Mouse (Mus musculus) heart, postnatal 0 days (tissue): ENCODE data around the gene Dpp6. TPM values are rescaled to one million over a fixed set of nuclear protein-coding genes. Genes with fewer than 3 reads are reported as not detected.

Experiments used
- ATAC-seq: fragments of 200-750 bp; cut with Nextera tagmentation; 2 replicates; pipeline ENCODE4 v1.8.0; 2017; ENCODE audit warnings: low read depth, moderate number of reproducible peaks, moderate library complexity; ENCODE audit not compliant: insufficient read depth
- DNase-seq: peaks from one replicate; pipeline ENCODE4 v3.0.0-alpha.2; 2016; ENCODE audit warnings: low spot score
- H3K27ac ChIP-seq: fragments of 300-500 bp; sonication (generic); 2 replicates; pipeline ENCODE4 v1.5.1; 2014; ENCODE audit warnings: low read depth, mild to moderate bottlenecking
- H3K27me3 ChIP-seq: fragments of 300-500 bp; sonication (generic); 2 replicates; pipeline ENCODE4 v1.6.1; 2014; ENCODE audit warnings: low read length, mixed read lengths; ENCODE audit not compliant: control insufficient read depth, insufficient read depth
- H3K36me3 ChIP-seq: fragments of 300-500 bp; sonication (generic); replicated peaks from 2 replicates; pipeline ENCODE4 v1.6.1; 2014; ENCODE audit warnings: low read length, mixed read lengths; ENCODE audit not compliant: control insufficient read depth, insufficient read depth
- H3K4me1 ChIP-seq: fragments of 300-500 bp; sonication (generic); 2 replicates; pipeline ENCODE4 v1.6.1; 2014; ENCODE audit warnings: antibody characterized with exemption; ENCODE audit not compliant: control insufficient read depth, insufficient read depth
- H3K4me2 ChIP-seq: fragments of 300-500 bp; sonication (generic); 2 replicates; pipeline ENCODE4 v1.6.1; 2014; ENCODE audit warnings: low read depth, mild to moderate bottlenecking, low read length, moderate library complexity
- H3K4me3 ChIP-seq: fragments of 300-500 bp; sonication (generic); 2 replicates; pipeline ENCODE4 v1.5.1; 2014; ENCODE audit warnings: low read depth, low read length
- H3K9ac ChIP-seq: fragments of 300-500 bp; sonication (generic); replicated peaks from 2 replicates; pipeline ENCODE4 v1.6.1; 2014; ENCODE audit warnings: low read depth, low read length, mixed read lengths
- H3K9me3 ChIP-seq: fragments of 300-500 bp; sonication (generic); replicated peaks from 2 replicates; pipeline ENCODE4 v1.6.1; 2016; ENCODE audit warnings: low read length; ENCODE audit not compliant: control insufficient read depth
- CTCF ChIP-seq: IDR thresholded peaks from 2 replicates; pipeline ENCODE4 v1.5.1; 2016; ENCODE audit warnings: antibody characterized with exemption, control low read depth, low read depth
- EP300 ChIP-seq: IDR thresholded peaks from 2 replicates; pipeline ENCODE4 v1.6.1; 2016; ENCODE audit warnings: antibody characterized with exemption, low read depth
- WGBS: fragments of 180-500 bp; shearing (Covaris S2); extraction: QIAGEN DNeasy Blood & Tissue Kit; methylation state at CpG from one replicate; pipeline ENCODE4 v1.1.7; 2014; 5-methylcytosine and 5-hydroxymethylcytosine counted together
- polyA plus RNA-seq: library from polyadenylated mRNA; unstranded; fragments of >200 nt; fragmentation: Nextera tagmentation; extraction: Ambion mirVana; gene quantifications from 2 replicates; pipeline ENCODE4 v1.2.1, GENCODE M21; 2015
- total RNA-seq: library from RNA; depleted of rRNA; stranded (reverse); fragments of >200 nt; gene quantifications from 2 replicates; pipeline ENCODE4 v1.2.3, GENCODE M21; 2014; ENCODE audit warnings: low replicate concordance

Gene Dpp6
- total and polyA plus RNA-seq, 2 experiments from 2014 or later: 0.05 TPM; not detected in 1

- 61% methylated on average over 7 of the region's 7 CpGs for WGBS
- no peak overlapping the region for H3K9ac ChIP-seq
- TF ChIP-seq CTCF (no peak), EP300 (no peak)
- no peak for DNase-seq
- H3K4me2 ChIP-seq: no peak overlapping the region
- no peak for ATAC-seq
- H3K36me3 ChIP-seq: no peaks in the 10 kb centered on the region
- H3K9me3 ChIP-seq: no peaks in the 10 kb centered on the region
- no peaks in the 10 kb centered on the region for H3K4me1 ChIP-seq
- H3K27me3 ChIP-seq: no peaks in the 10 kb centered on the region
- no peak overlapping the region for H3K4me3 ChIP-seq
- no peak overlapping the region for H3K27ac ChIP-seq
Observed at GRCm38 (mm10) chr5:27408854-27409253, 591.9 kb downstream of the Dpp6 start.

GRCm38 (mm10) chr5:27413023-27413422 is 596.0 kb downstream of the Dpp6 start:
- DNase-seq: no peak
- Histone ChIP-seq H3K4me2 (no peak overlapping the region), H3K27me3 (no peaks in the 10 kb centered on the region), H3K27ac (no peak overlapping the region), H3K4me3 (no peak overlapping the region), H3K9ac (no peak overlapping the region), H3K36me3 (no peaks in the 10 kb centered on the region), H3K9me3 (no peaks in the 10 kb centered on the region), H3K4me1 (no peaks in the 10 kb centered on the region)
- TF ChIP-seq EP300 (no peak), CTCF (no peak)
- WGBS: 12% methylated on average over 3 of the region's 3 CpGs
- ATAC-seq: no peak

- Histone ChIP-seq H3K9me3 (no peaks in the 10 kb centered on the region), H3K9ac (no peak overlapping the region), H3K4me2 (no peak overlapping the region), H3K27me3 (no peaks in the 10 kb centered on the region), H3K4me3 (no peak overlapping the region), H3K27ac (no peak overlapping the region), H3K36me3 (no peaks in the 10 kb centered on the region), H3K4me1 (no peaks in the 10 kb centered on the region)
- ATAC-seq (no peak), DNase-seq (no peak)
- 63% methylated on average over 4 of the region's 4 CpGs for WGBS
- TF ChIP-seq EP300: no peak
- no peak for TF ChIP-seq CTCF
Observed at GRCm38 (mm10) chr5:27415518-27415917, 598.5 kb downstream of the Dpp6 start.

- H3K4me1 ChIP-seq: no peaks in the 10 kb centered on the region
- no peaks in the 10 kb centered on the region for H3K36me3 ChIP-seq
- H3K9me3 ChIP-seq: no peaks in the 10 kb centered on the region
- peak; percentile 63 for TF ChIP-seq CTCF
- no peak for TF ChIP-seq EP300
- H3K9ac ChIP-seq: no peak overlapping the region
- no peaks in the 10 kb centered on the region for H3K27me3 ChIP-seq
- no peak overlapping the region for H3K4me3 ChIP-seq
- no peak for ATAC-seq
- peak; percentile 27 for DNase-seq
- no peak overlapping the region for H3K27ac ChIP-seq
- WGBS: 55% methylated on average over 4 of the region's 4 CpGs
- no peak overlapping the region for H3K4me2 ChIP-seq
Observed at GRCm38 (mm10) chr5:27416571-27416970, 599.6 kb downstream of the Dpp6 start.

GRCm38 (mm10) chr5:27417398-27417797 is 600.4 kb downstream of the Dpp6 start:
- no peak for DNase-seq
- no peak for ATAC-seq
- no peak overlapping the region for H3K4me2 ChIP-seq
- no peak overlapping the region for H3K27ac ChIP-seq
- no peaks in the 10 kb centered on the region for H3K9me3 ChIP-seq
- no peak for TF ChIP-seq EP300
- H3K4me3 ChIP-seq: no peak overlapping the region
- no peaks in the 10 kb centered on the region for H3K4me1 ChIP-seq
- no peaks in the 10 kb centered on the region for H3K36me3 ChIP-seq
- no peaks in the 10 kb centered on the region for H3K27me3 ChIP-seq
- no peak overlapping the region for H3K9ac ChIP-seq
- 39% methylated on average over 7 of the region's 7 CpGs for WGBS

- Histone ChIP-seq H3K36me3 (no peaks in the 10 kb centered on the region), H3K4me3 (no peak overlapping the region), H3K4me1 (no peaks in the 10 kb centered on the region), H3K4me2 (no peak overlapping the region), H3K27ac (no peak overlapping the region), H3K9me3 (no peaks in the 10 kb centered on the region), H3K27me3 (no peaks in the 10 kb centered on the region), H3K9ac (no peak overlapping the region)
- no peak for TF ChIP-seq EP300
- no peak for TF ChIP-seq CTCF
- WGBS: 57% methylated on average over 1 of the region's 1 CpGs
- no peak for ATAC-seq
- no peak for DNase-seq
Observed at GRCm38 (mm10) chr5:27418856-27419255, 601.9 kb downstream of the Dpp6 start.
